In genomic region chr16:65066264-65066663, GRCm38 (mm10) we compare ENCODE assay signal across 21 mouse cellular contexts. TPM values are rescaled to one million over a fixed set of nuclear protein-coding genes. Genes with fewer than 3 reads are reported as not detected.
"Had no signal": no experiment of that assay in that cellular context is flagged by ENCODE, and none has a peak within 500 bp of the region (broad histone marks: within the 10 kb centered on the region; RNA-seq: fewer than 3 reads in every experiment).

No protein-coding gene starts in this region.

- DNase-seq: left cerebral cortex, postnatal 4 days; liver; liver, embryonic 13.5 days; liver, postnatal 0 days; lung, adult 18-20 months; lung, adult 2 months; lung, embryonic 14.5 days; lung, postnatal 10 days; lung, postnatal 36 days; lung, postnatal 4 days; midbrain, embryonic 14.5 days had no signal

- ATAC-seq: liver, embryonic 12.5 days; liver, postnatal 0 days; lung, postnatal 0 days; midbrain, embryonic 13.5 days; midbrain, embryonic 15.5 days; midbrain, embryonic 16.5 days had no signal

RNA-seq across cellular contexts. Expression of gene Htr1f, which starts 39.4 kb away (rescaled TPM):
- total RNA-seq: liver, adult 2 months; megakaryocyte progenitor cell, adult 5-6 weeks; megakaryocyte, adult 5-6 weeks; megakaryocyte-erythroid progenitor cell, adult 5-6 weeks; monocyte, adult 5-6 weeks had no signal
